Mouse (Mus musculus): ENCODE results near the gene F8a. TPM values are rescaled to one million over a fixed set of nuclear protein-coding genes. Genes with fewer than 3 reads are reported as not detected.
"Not testable (repeated sequence)": the region's sequence is repeated elsewhere in the genome, so short reads cannot be mapped to it uniquely, and the experiment has no call there.

Gene F8a
- polyA plus RNA-seq, 1 experiment from 2014 or later = 11.9 TPM

- H3K27ac ChIP-seq (ENCODE audit: low read length); H3K36me3 ChIP-seq (ENCODE audit: control insufficient read depth, insufficient read depth); H3K4me1 ChIP-seq (ENCODE audit: control insufficient read depth, insufficient read depth, low read length); H3K9ac ChIP-seq (ENCODE audit: low read length); H3K4me3 ChIP-seq (ENCODE audit: low read length); ATAC-seq (replicated peaks; ENCODE audit: extremely low read depth, insufficient read depth, low FRiP score); H3K27me3 ChIP-seq (ENCODE audit: control insufficient read depth, insufficient read depth, low read length); H3K9me3 ChIP-seq (replicated peaks; ENCODE audit: control insufficient read depth, low read length); H3K4me2 ChIP-seq (ENCODE audit: low read depth, low read length): not testable (repeated sequence)
- WGBS = 81% methylated on average over 14 of the region's 14 CpGs
These were observed 37.2 kb downstream of the F8a start, which contains the start of gene Xlr3c for GRCm38 (mm10) chrX:73265270-73265669. Gene Xlr3c, minus strand, starts transcription at chrX:73265390.

Other genes starting within 250 kb of the F8a start
- gene Zfp185, start 241.0 kb upstream of the F8a start, polyA plus RNA-seq (2015; fragmentation: Nextera tagmentation; extraction: Ambion mirVana) = 3.3 and 3.6 TPM in 2 replicates
- gene Pnma5, start 191.2 kb upstream of the F8a start, polyA plus RNA-seq (2015; fragmentation: Nextera tagmentation; extraction: Ambion mirVana) = not detected in 2 replicates
- not detected in 2 replicates for gene Pnma3, start 163.5 kb upstream of the F8a start, polyA plus RNA-seq (2015; fragmentation: Nextera tagmentation; extraction: Ambion mirVana)
- 2.6 and 4.3 TPM in 2 replicates for gene Xlr4a, start 145.8 kb upstream of the F8a start, polyA plus RNA-seq (2015; fragmentation: Nextera tagmentation; extraction: Ambion mirVana)
- 1.0 and 1.8 TPM in 2 replicates for gene Xlr3a, start 131.2 kb upstream of the F8a start, polyA plus RNA-seq (2015; fragmentation: Nextera tagmentation; extraction: Ambion mirVana)
- gene Gm14685, start 111.2 kb upstream of the F8a start, polyA plus RNA-seq (2015; fragmentation: Nextera tagmentation; extraction: Ambion mirVana) = 0.05 and 0.11 TPM in 2 replicates
- gene Xlr5b, start 79.5 kb upstream of the F8a start, polyA plus RNA-seq (2015; fragmentation: Nextera tagmentation; extraction: Ambion mirVana) = not detected in 2 replicates
- not detected in 2 replicates for gene DXBay18, start 78.8 kb upstream of the F8a start, polyA plus RNA-seq (2015; fragmentation: Nextera tagmentation; extraction: Ambion mirVana)
- gene Spin2d, start 51.3 kb upstream of the F8a start, polyA plus RNA-seq (2015; fragmentation: Nextera tagmentation; extraction: Ambion mirVana) = not detected in 2 replicates
- gene Xlr3b, start 36.1 kb upstream of the F8a start, polyA plus RNA-seq (2015; fragmentation: Nextera tagmentation; extraction: Ambion mirVana) = 6.3 and 6.5 TPM in 2 replicates
- gene Xlr4b, start 14.0 kb upstream of the F8a start, polyA plus RNA-seq (2015; fragmentation: Nextera tagmentation; extraction: Ambion mirVana) = 2.4 and 4.1 TPM in 2 replicates
- gene Xlr4c, start 14.8 kb downstream of the F8a start, polyA plus RNA-seq (2015; fragmentation: Nextera tagmentation; extraction: Ambion mirVana) = 0.39 and 1.8 TPM in 2 replicates
- not detected in 2 replicates for gene Xlr3c, start 37.1 kb downstream of the F8a start, polyA plus RNA-seq (2015; fragmentation: Nextera tagmentation; extraction: Ambion mirVana)
- gene Xlr5a, start 64.7 kb downstream of the F8a start, polyA plus RNA-seq (2015; fragmentation: Nextera tagmentation; extraction: Ambion mirVana) = not detected in 2 replicates
- gene Xlr5c, start 64.7 kb downstream of the F8a start, polyA plus RNA-seq (2015; fragmentation: Nextera tagmentation; extraction: Ambion mirVana) = not detected in 2 replicates
- gene Gm45015, start 108.5 kb downstream of the F8a start, polyA plus RNA-seq (2015; fragmentation: Nextera tagmentation; extraction: Ambion mirVana) = not detected in 2 replicates
- 8.4 and 10.0 TPM in 2 replicates for gene Zfp275, start 114.3 kb downstream of the F8a start, polyA plus RNA-seq (2015; fragmentation: Nextera tagmentation; extraction: Ambion mirVana)
- gene Gm18336, start 170.4 kb downstream of the F8a start, polyA plus RNA-seq (2015; fragmentation: Nextera tagmentation; extraction: Ambion mirVana) = not detected in 2 replicates
- gene Zfp92, start 182.8 kb downstream of the F8a start, polyA plus RNA-seq (2015; fragmentation: Nextera tagmentation; extraction: Ambion mirVana) = not detected in 2 replicates
- not detected in 2 replicates for gene Trex2, start 207.1 kb downstream of the F8a start, polyA plus RNA-seq (2015; fragmentation: Nextera tagmentation; extraction: Ambion mirVana)
- gene Haus7, start 230.8 kb downstream of the F8a start, polyA plus RNA-seq (2015; fragmentation: Nextera tagmentation; extraction: Ambion mirVana) = 40.2 and 42.3 TPM in 2 replicates